Mouse (Mus musculus) myocyte (in vitro differentiated cells): Measurements from ENCODE around the gene Pcsk4. TPM values are rescaled to one million over a fixed set of nuclear protein-coding genes. Genes with fewer than 3 reads are reported as not detected.
A peak's percentile ranks its signal among the peaks of the same experiment; 100 is the strongest.

Experiments
- H3K27me3 ChIP-seq: one replicate; pipeline ENCODE4 v1.6.1; 2011; ENCODE audit not compliant: control insufficient read depth, insufficient read depth, insufficient read length
- H3K36me3 ChIP-seq: one replicate; pipeline ENCODE4 v1.6.1; 2011; ENCODE audit not compliant: control insufficient read depth, insufficient read depth
- H3K4me2 ChIP-seq: one replicate; pipeline ENCODE4 v1.6.1; 2011; ENCODE audit warnings: low read depth, control low read depth
- H3K4me3 ChIP-seq: one replicate; pipeline ENCODE4 v1.5.1; 2011; ENCODE audit warnings: mild to moderate bottlenecking, control low read depth, moderate library complexity
- H3K79me2 ChIP-seq: one replicate; pipeline ENCODE4 v1.6.1; 2011; ENCODE audit not compliant: control insufficient read depth, insufficient read depth
- H3ac ChIP-seq: one replicate; pipeline ENCODE4 v1.6.1; 2011; ENCODE audit not compliant: control insufficient read depth, insufficient read length
- CEBPB ChIP-seq: IDR thresholded peaks from 2 replicates; pipeline ENCODE4 v1.6.1; 2011; ENCODE audit warnings: mild to moderate bottlenecking, moderate library complexity; ENCODE audit not compliant: poor library complexity, insufficient read depth, severe bottlenecking
- E2F4 ChIP-seq: IDR thresholded peaks from one replicate; pipeline ENCODE4 v1.6.1; 2011; ENCODE audit warnings: mild to moderate bottlenecking, control low read depth, moderate library complexity; ENCODE audit not compliant: insufficient read depth
- MAX ChIP-seq: IDR thresholded peaks from one replicate; pipeline ENCODE4 v1.6.1; 2011; ENCODE audit warnings: low read depth, mild to moderate bottlenecking, control low read depth
- MYOD1 ChIP-seq, 3 experiments: IDR thresholded peaks; one replicate each; pipeline ENCODE4 v1.6.1; 2011; ENCODE audit warnings: control low read depth in 2 of 3, low read depth in 2 of 3, mild to moderate bottlenecking in 2 of 3, moderate library complexity in 1 of 3; ENCODE audit not compliant: insufficient read length in 2 of 3, control insufficient read depth in 1 of 3
- MYOG ChIP-seq, 3 experiments: IDR thresholded peaks; one replicate each; pipeline ENCODE4 v1.6.1; 2011; ENCODE audit warnings: control low read depth in 2 of 3, low read depth in 2 of 3, mild to moderate bottlenecking in 2 of 3; ENCODE audit not compliant: insufficient read length in 2 of 3, control insufficient read depth in 1 of 3, insufficient read depth in 1 of 3
- POLR2A ChIP-seq: IDR thresholded peaks from one replicate; pipeline ENCODE4 v1.6.1; 2011; ENCODE audit warnings: low read depth, mild to moderate bottlenecking, control low read depth, moderate library complexity; ENCODE audit not compliant: insufficient read length
- POLR2AphosphoS2 ChIP-seq: IDR thresholded peaks from one replicate; pipeline ENCODE4 v1.6.1; 2011; ENCODE audit warnings: low read depth, control low read depth; ENCODE audit not compliant: insufficient read length
- REST ChIP-seq: IDR thresholded peaks from one replicate; pipeline ENCODE4 v1.6.1; 2011; ENCODE audit warnings: mild to moderate bottlenecking, control low read depth, moderate library complexity; ENCODE audit not compliant: insufficient read depth, insufficient read length
- SRF ChIP-seq: IDR thresholded peaks from one replicate; pipeline ENCODE4 v1.6.1; 2011; ENCODE audit warnings: low read depth; ENCODE audit not compliant: control insufficient read depth, insufficient read length
- TCF12 ChIP-seq: IDR thresholded peaks from one replicate; pipeline ENCODE4 v1.6.1; 2011; ENCODE audit warnings: mild to moderate bottlenecking, control low read depth; ENCODE audit not compliant: poor library complexity, insufficient read depth, severe bottlenecking
- TCF3 ChIP-seq: IDR thresholded peaks from one replicate; pipeline ENCODE4 v1.6.1; 2011; ENCODE audit warnings: low read depth, control low read depth; ENCODE audit not compliant: insufficient read length
- USF1 ChIP-seq: IDR thresholded peaks from one replicate; pipeline ENCODE4 v1.6.1; 2011; ENCODE audit warnings: low read depth, mild to moderate bottlenecking, control low read depth, moderate library complexity
- polyA plus RNA-seq: library from polyadenylated mRNA; unstranded; fragments of >200 nt; fragmentation: generic; extraction: Trizol; gene quantifications from one replicate; pipeline ENCODE4 v1.2.1, GENCODE M21; 2012; ENCODE audit warnings: missing spikeins

The Pcsk4 gene
- polyA plus RNA-seq, 1 experiment = 2.1 TPM

DNA sequence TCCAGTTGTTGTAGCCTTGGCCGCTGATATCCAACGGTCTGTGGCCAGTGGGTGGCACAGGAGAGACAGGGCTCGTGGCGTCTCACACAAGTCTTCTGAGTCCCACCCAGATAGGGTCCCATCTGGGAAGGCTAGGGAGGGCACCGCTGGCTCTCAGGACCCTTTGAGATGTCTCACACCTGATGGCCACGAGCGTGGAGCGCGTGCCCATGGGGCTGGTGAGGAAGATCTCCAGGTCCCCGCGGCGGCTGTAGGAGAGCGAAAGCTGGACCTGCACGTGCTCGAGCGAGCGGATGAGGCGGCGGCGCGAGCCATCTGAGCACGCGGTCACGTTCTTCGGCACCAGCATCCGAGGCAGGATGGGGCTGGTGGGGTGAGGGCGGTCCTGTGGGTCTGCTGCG, 6.5 kb downstream of the Pcsk4 start:
- Histone ChIP-seq H3K79me2 (peaks cover 10% of the 10 kb centered on the region), H3K27me3 (no peaks in the 10 kb centered on the region), H3K4me2 (peak overlapping the region; percentile 74), H3K4me3 (peak overlapping the region; percentile 44), H3K36me3 (no peaks in the 10 kb centered on the region), H3ac (peak overlapping the region; percentile 4)
- TF ChIP-seq TCF12 (no peak), SRF (no peak), MYOD1 (IDR thresholded peaks at IDR 0.05; ENCODE audit: control insufficient read depth in 1 of 3, insufficient read length in 2 of 3, low read depth in 2 of 3) (peak in 1 of 3 experiments; percentile 16), MAX (no peak), E2F4 (no peak), TCF3 (no peak), POLR2AphosphoS2 (no peak), POLR2A (peak; percentile 22), MYOG (IDR thresholded peaks at IDR 0.05; ENCODE audit: control insufficient read depth in 1 of 3, insufficient read depth in 1 of 3, insufficient read length in 2 of 3, low read depth in 2 of 3) (no peak), USF1 (no peak)

DNA sequence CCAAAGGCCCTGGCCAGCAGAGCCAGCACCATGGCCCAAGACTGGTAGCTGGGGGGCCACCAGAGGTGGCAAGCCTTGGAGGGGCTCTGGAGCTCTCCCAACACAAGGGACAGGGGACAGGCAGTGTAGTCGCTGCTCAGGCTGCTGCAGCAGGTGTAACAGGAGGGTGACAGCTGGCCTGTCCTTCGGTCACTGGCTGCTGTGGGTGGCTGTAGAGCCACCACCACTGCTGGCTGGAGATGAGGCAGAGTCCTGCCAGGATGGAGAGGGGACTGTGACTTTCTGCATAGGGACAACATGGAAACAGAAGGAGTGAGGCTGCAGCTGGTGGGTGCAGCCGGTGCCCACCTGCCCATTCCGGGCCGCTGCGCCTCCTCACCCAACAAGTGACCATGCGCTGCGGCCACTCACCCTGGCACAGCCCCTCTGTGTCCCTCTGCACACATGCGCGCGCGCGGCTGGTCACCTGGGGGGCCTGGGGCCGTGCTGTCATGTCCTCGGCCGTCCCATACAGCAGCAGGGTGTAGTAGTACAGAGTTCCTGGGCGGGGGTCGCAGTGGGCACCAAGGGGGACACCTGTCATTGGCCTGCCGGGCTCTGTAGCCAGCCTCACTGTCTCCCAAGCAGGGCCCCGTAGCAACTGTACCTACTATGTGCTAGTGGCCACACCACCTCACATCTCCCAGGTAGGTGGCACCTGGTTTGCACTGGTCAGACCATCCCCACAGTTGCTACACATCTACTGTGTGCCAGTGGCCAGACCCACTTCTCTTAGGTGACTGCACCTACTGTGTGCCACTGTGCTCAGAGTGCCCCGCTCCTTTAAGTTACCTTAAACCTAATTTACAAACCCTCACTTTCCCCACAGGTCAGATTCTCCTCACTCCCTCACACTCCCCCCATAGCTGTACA, 7.4 kb downstream of the Pcsk4 start:
- Histone ChIP-seq H3K4me3 (peak overlapping the region; percentile 44), H3K27me3 (no peaks in the 10 kb centered on the region), H3K4me2 (peak overlapping the region; percentile 74), H3K79me2 (peaks cover 10% of the 10 kb centered on the region), H3K36me3 (no peaks in the 10 kb centered on the region), H3ac (no peak overlapping the region)
- TF ChIP-seq SRF (no peak), MYOD1 (IDR thresholded peaks at IDR 0.05; ENCODE audit: control insufficient read depth in 1 of 3, insufficient read length in 2 of 3, low read depth in 2 of 3) (peak in 1 of 3 experiments; percentile 84), MYOG (IDR thresholded peaks at IDR 0.05; ENCODE audit: control insufficient read depth in 1 of 3, insufficient read depth in 1 of 3, insufficient read length in 2 of 3, low read depth in 2 of 3) (peak in 1 of 3 experiments; percentile 67)

DNA sequence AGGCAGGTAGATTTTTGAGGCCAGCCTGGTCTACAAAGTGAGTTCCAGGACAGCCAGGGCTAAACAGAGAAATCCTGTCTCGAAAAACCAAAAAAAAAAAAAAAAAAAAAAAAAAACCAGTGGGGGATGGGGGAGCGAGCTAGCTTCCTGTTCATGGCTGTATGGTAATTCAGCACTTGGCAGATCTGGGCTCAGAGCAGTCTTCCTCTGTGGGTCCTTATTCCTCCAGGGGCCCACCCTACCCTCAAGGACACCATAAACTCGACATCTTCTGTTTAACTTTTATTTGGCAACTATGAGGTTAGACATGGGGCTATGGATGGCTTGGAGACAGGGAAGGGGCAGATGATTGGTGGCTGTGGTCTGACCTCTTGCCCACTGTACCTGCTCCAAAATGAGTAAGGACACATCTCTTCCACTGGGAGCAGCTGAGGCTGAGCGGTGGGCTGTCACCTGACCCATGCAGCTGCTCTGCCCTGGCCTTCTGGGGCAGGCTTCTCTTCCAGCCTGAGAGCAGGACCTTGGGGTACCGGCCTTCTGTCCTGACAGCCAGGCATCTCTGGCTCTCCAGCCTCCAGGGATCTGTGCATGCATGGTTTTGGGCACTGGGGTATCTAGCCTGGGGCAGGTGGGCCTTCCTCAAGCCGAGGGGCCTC, 8.2 kb downstream of the Pcsk4 start:
- H3K4me2 ChIP-seq = peak overlapping the region; percentile 71
- H3K36me3 ChIP-seq = no peaks in the 10 kb centered on the region

DNA sequence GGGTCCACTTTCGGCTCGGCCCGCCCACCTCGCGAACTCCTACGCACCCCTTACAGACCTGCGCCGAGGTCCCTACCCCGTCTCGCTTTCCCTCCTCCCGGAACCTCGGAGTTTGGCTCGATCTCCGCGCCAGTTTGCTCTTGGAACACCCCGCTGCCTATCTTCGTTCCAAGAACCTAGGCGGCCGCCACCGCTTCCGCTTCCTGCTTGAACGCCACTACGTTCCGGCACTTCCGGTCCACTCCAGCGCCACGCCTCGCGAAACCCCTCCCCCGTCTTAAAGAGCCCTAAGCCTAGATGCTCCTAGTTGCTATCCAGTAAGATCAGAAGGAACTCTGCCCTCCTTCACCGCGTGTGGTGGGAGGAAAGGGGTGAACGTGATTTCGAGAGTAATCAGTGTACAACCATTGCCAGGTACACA, 8.9 kb downstream of the Pcsk4 start, which contains the start of gene 2310011J03Rik:
Gene 2310011J03Rik (minus strand): TSS at position 198 of the 421 bp plus-strand sequence.
- Histone ChIP-seq H3K79me2 (peaks cover 10% of the 10 kb centered on the region), H3K27me3 (no peaks in the 10 kb centered on the region), H3ac (peak within 1 kb of the TSS; percentile 26), H3K36me3 (no peaks in the 10 kb centered on the region), H3K4me3 (peak within 1 kb of the TSS; percentile 79), H3K4me2 (peak within 1 kb of the TSS; percentile 96)
- TF ChIP-seq TCF12 = no peak
- TF ChIP-seq CEBPB = no peak
- peak; percentile 42 for TF ChIP-seq POLR2AphosphoS2
- no peak for TF ChIP-seq USF1
- TF ChIP-seq MYOG (IDR thresholded peaks at IDR 0.05; ENCODE audit: control insufficient read depth in 1 of 3, insufficient read depth in 1 of 3, insufficient read length in 2 of 3, low read depth in 2 of 3) = no peak
- TF ChIP-seq SRF = no peak
- no peak for TF ChIP-seq MYOD1 (IDR thresholded peaks at IDR 0.05; ENCODE audit: control insufficient read depth in 1 of 3, insufficient read length in 2 of 3, low read depth in 2 of 3)
- TF ChIP-seq POLR2A = peak; percentile 63

More for the DNA sequence above, 8.2 kb downstream of the Pcsk4 start:
- Histone ChIP-seq H3K27me3 (no peaks in the 10 kb centered on the region), H3ac (no peak overlapping the region), H3K79me2 (peaks cover 10% of the 10 kb centered on the region), H3K4me3 (peak overlapping the region; percentile 79)
- TF ChIP-seq TCF3 = peak; percentile 23
- peak in 2 of 3 experiments; percentile 91 to 96 for TF ChIP-seq MYOD1 (IDR thresholded peaks at IDR 0.05; ENCODE audit: control insufficient read depth in 1 of 3, insufficient read length in 2 of 3, low read depth in 2 of 3)
- no peak for TF ChIP-seq POLR2AphosphoS2
- TF ChIP-seq MYOG (IDR thresholded peaks at IDR 0.05; ENCODE audit: control insufficient read depth in 1 of 3, insufficient read depth in 1 of 3, insufficient read length in 2 of 3, low read depth in 2 of 3) = peak; percentile 57 to 96 (median 92)

DNA sequence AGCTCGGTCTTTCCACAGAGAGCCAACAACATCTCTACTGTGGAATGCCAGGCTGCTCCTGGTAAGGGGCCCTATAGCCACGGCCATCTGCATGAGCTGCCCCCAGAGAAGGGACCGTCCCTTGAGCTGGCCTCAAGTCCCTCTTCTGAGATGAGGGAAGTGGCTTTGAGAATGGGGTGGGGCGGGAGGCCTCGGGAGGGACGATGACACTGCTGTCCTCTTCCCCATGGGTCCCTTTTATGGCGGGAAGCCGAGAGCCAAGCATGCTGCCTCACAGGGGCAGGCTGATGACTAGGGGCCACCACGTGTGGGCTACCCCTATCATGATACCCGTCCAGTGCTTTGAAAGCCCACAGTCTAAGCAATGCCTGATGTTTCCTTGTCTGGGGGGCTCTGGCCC, 12.3 kb downstream of the Pcsk4 start:
- no peak for TF ChIP-seq USF1
- TF ChIP-seq REST = no peak
- TF ChIP-seq MAX = no peak
- Histone ChIP-seq H3K36me3 (no peaks in the 10 kb centered on the region), H3ac (no peak overlapping the region), H3K27me3 (peaks cover 11% of the 10 kb centered on the region), H3K4me2 (no peak overlapping the region), H3K79me2 (peaks cover 10% of the 10 kb centered on the region), H3K4me3 (no peak overlapping the region)
